Mouse (Mus musculus): ENCODE measurements around the gene Gxylt2. TPM values are rescaled to one million over a fixed set of nuclear protein-coding genes. Genes with fewer than 3 reads are reported as not detected.

Gxylt2 gene
- polyA plus RNA-seq, 1 experiment from 2014 or later, result 9.9 TPM

DNA sequence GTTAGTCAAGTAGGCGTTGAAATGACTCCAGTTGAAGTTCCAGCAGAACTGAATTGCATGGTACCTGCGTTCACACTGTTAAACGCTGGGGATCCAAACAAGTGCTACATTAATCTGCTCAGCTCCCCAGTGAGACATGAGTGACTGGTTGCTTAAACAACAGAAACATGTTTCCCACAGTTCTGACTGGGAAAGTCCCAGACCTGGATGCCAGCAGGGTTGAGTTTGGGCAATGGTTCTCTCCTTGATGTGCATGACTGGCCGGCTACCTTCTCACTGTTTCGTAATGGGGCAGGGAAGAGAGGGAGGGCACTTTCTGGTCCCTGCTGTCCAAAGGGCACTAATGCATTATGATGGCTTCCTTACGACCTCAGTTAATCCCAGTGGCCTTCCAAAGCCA lies 77.1 kb downstream of the Gxylt2 start:
- Histone ChIP-seq H3K27ac (no peak overlapping the region), H3K4me3 (replicated peaks; ENCODE audit: low read depth, low read length) (no peak overlapping the region), H3K4me2 (ENCODE audit: low read length) (no peak overlapping the region), H3K4me1 (replicated peaks; ENCODE audit: insufficient read depth, low read length) (no peaks in the 10 kb centered on the region), H3K9me3 (replicated peaks; ENCODE audit: low read length) (no peaks in the 10 kb centered on the region), H3K36me3 (ENCODE audit: insufficient read depth, low read length) (no peaks in the 10 kb centered on the region), H3K9ac (ENCODE audit: low read depth, low read length) (no peak overlapping the region), H3K27me3 (ENCODE audit: insufficient read depth, low read length) (no peaks in the 10 kb centered on the region)
- no peak for DNase-seq (ENCODE audit: low spot score)
- no peak for TF ChIP-seq CTCF (IDR thresholded peaks at IDR 0.05; ENCODE audit: low read depth)
- ATAC-seq (replicated peaks; ENCODE audit: low FRiP score, low read depth), result no peak
- WGBS, result 69% methylated on average over 6 of the region's 6 CpGs

DNA sequence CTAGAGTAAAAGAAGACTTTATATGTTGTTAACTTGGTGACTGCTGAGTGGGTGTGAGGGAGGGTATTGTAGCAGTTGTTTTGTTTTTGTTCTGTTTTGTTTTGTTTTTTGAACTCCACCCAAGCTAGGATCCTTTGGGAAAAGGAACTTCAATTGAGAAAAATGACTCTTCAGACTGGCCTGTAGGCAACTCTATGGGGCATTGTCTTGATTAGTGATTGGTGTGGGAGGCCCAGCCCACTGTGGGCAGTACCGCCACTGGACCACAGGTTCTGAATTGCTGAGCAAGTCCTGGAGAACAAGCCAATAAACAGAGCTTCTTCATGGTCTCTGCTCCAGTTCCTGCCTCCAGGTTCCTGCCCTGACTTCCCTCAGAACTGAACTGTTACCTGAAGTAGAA lies 83.2 kb downstream of the Gxylt2 start:
- Histone ChIP-seq H3K4me1 (replicated peaks; ENCODE audit: insufficient read depth, low read length) (no peaks in the 10 kb centered on the region), H3K36me3 (ENCODE audit: insufficient read depth, low read length) (no peaks in the 10 kb centered on the region), H3K27me3 (ENCODE audit: insufficient read depth, low read length) (no peaks in the 10 kb centered on the region), H3K9me3 (replicated peaks; ENCODE audit: low read length) (no peaks in the 10 kb centered on the region), H3K9ac (ENCODE audit: low read depth, low read length) (no peak overlapping the region), H3K27ac (no peak overlapping the region), H3K4me2 (ENCODE audit: low read length) (no peak overlapping the region), H3K4me3 (replicated peaks; ENCODE audit: low read depth, low read length) (no peak overlapping the region)
- WGBS, result 100% methylated on average over 1 of the region's 1 CpGs
- no peak for DNase-seq (ENCODE audit: low spot score)
- no peak for TF ChIP-seq CTCF (IDR thresholded peaks at IDR 0.05; ENCODE audit: low read depth)
- ATAC-seq (replicated peaks; ENCODE audit: low FRiP score, low read depth), result no peak

DNA sequence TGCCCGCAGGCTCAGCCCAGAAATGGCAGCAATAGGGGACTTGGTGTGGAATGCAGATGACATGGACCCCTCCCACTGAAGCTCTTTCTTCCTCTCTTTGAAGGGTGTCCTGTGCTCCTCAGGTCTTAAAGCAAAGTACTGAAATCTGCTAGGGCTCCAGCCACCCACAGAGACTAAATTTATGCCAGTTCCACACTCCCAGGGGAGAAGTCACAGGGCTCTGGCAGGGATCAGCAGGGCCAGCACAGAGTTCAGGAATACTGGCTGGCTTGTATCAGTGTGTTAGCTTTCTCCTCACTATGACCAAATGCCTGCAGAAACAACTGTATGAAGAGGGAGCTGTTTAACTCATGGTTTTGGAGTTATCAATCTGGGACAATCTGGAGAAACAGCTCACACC lies 84.6 kb downstream of the Gxylt2 start:
- ATAC-seq (replicated peaks; ENCODE audit: low FRiP score, low read depth), result no peak
- H3K36me3 ChIP-seq (ENCODE audit: insufficient read depth, low read length), result no peaks in the 10 kb centered on the region
- H3K4me3 ChIP-seq (replicated peaks; ENCODE audit: low read depth, low read length), result no peak overlapping the region
- DNase-seq (ENCODE audit: low spot score), result no peak
- 86% methylated on average over 1 of the region's 1 CpGs for WGBS
- H3K27me3 ChIP-seq (ENCODE audit: insufficient read depth, low read length), result no peaks in the 10 kb centered on the region
- no peaks in the 10 kb centered on the region for H3K4me1 ChIP-seq (replicated peaks; ENCODE audit: insufficient read depth, low read length)
- no peak overlapping the region for H3K9ac ChIP-seq (ENCODE audit: low read depth, low read length)
- TF ChIP-seq CTCF (IDR thresholded peaks at IDR 0.05; ENCODE audit: low read depth), result no peak
- H3K4me2 ChIP-seq (ENCODE audit: low read length), result no peak overlapping the region
- no peak overlapping the region for H3K27ac ChIP-seq
- H3K9me3 ChIP-seq (replicated peaks; ENCODE audit: low read length), result no peaks in the 10 kb centered on the region

DNA sequence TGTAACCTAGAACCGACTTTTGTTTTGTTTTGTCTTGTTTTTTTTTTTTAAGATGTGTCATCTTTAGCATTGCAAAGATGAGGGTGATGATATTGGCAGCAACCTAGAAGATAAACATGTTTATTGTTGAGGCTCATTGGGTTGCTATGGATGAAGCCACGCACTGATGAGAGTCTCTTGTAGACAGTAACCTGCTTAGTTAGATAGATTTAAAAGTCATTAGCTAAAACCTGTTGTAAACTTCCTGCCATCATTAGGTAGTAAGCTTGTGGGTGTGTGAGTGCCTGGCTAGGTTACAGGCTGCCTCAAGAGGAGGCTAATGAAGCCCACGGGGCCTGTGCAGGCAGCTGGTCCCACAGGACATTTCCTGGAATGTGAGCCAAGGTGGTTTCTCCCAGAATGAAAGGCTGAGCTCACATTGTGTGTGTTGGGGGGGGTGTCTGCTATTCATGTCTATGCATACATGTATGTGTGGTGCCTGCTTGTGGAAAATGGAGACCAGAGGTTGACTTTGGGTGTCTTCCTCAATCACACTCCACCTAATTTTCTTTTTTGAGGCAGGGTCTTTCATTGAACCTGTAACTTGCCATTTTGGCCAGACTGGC lies 87.6 kb downstream of the Gxylt2 start:
- Histone ChIP-seq H3K4me3 (replicated peaks; ENCODE audit: low read depth, low read length) (no peak overlapping the region), H3K4me2 (ENCODE audit: low read length) (no peak overlapping the region), H3K27ac (no peak overlapping the region), H3K9ac (ENCODE audit: low read depth, low read length) (no peak overlapping the region), H3K9me3 (replicated peaks; ENCODE audit: low read length) (no peaks in the 10 kb centered on the region), H3K36me3 (ENCODE audit: insufficient read depth, low read length) (no peaks in the 10 kb centered on the region), H3K4me1 (replicated peaks; ENCODE audit: insufficient read depth, low read length) (no peaks in the 10 kb centered on the region), H3K27me3 (ENCODE audit: insufficient read depth, low read length) (no peaks in the 10 kb centered on the region)
- 66% methylated on average over 3 of the region's 3 CpGs for WGBS
- no peak for TF ChIP-seq CTCF (IDR thresholded peaks at IDR 0.05; ENCODE audit: low read depth)
- no peak for DNase-seq (ENCODE audit: low spot score)
- no peak for ATAC-seq (replicated peaks; ENCODE audit: low FRiP score, low read depth)

DNA sequence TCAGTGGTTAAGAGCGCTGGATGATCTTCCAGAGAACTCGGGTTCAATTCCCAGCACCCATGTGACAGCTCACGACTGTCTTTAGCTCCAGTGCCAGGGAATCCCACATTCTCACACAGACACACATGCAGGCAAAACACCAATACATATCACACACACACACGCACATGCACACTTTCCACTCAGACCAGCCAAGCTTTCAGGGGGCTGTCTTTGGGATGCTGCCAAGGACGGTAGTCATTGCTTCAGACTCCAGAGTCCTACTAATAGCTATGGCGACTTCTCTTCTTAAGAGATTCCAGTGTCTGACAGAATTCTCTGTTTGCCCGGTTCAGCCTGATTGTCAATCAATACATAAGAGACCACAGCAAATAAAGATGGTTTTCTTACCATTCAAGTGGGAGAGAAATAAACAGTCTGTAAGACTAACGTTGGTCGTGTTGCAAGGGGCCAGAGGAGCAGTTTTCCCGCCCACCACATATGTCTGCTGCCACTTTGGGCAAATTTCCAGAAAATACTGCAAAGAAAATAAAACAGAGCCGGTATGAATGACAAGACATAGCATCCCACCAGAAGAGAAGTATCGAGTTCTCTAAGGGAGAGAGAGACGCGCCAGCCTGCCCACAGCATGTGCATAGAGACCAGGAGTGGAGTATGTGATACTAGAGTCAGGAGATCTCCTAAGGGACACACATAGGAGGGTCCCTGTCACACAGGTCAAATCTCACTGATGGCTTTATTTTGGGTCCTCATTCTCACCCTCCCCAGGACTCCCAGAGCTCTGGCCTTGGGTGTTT lies 88.6 kb downstream of the Gxylt2 start:
- H3K27ac ChIP-seq, result no peak overlapping the region
- ATAC-seq (replicated peaks; ENCODE audit: low FRiP score, low read depth), result no peak
- no peaks in the 10 kb centered on the region for H3K4me1 ChIP-seq (replicated peaks; ENCODE audit: insufficient read depth, low read length)
- no peak for TF ChIP-seq CTCF (IDR thresholded peaks at IDR 0.05; ENCODE audit: low read depth)
- 56% methylated on average over 14 of the region's 14 CpGs for WGBS
- H3K4me2 ChIP-seq (ENCODE audit: low read length), result no peak overlapping the region
- H3K27me3 ChIP-seq (ENCODE audit: insufficient read depth, low read length), result no peaks in the 10 kb centered on the region
- H3K9me3 ChIP-seq (replicated peaks; ENCODE audit: low read length), result no peaks in the 10 kb centered on the region
- no peak overlapping the region for H3K9ac ChIP-seq (ENCODE audit: low read depth, low read length)
- H3K36me3 ChIP-seq (ENCODE audit: insufficient read depth, low read length), result no peaks in the 10 kb centered on the region
- DNase-seq (ENCODE audit: low spot score), result no peak
- no peak overlapping the region for H3K4me3 ChIP-seq (replicated peaks; ENCODE audit: low read depth, low read length)

DNA sequence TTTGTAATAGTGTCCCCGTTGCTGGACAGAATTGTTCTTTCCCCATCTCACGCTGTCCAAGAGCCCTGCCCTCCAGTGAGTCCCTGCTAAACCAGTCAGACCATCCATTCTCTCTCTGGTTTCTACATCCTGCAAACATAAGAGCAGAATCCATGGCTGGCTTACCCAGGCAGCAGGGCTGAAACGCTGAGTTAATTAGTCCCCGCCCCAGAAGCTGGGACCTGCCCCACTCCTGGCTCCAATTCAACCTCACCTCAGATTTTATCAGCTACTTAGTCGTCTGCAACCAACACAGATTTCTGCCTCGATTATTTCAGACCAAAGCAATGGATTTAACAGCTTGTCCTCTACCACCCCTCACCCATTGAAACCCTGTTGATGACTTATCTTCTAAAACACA lies 91.3 kb downstream of the Gxylt2 start:
- H3K4me1 ChIP-seq (replicated peaks; ENCODE audit: insufficient read depth, low read length), result no peaks in the 10 kb centered on the region
- H3K27ac ChIP-seq, result no peak overlapping the region
- no peak overlapping the region for H3K9ac ChIP-seq (ENCODE audit: low read depth, low read length)
- no peaks in the 10 kb centered on the region for H3K27me3 ChIP-seq (ENCODE audit: insufficient read depth, low read length)
- TF ChIP-seq CTCF (IDR thresholded peaks at IDR 0.05; ENCODE audit: low read depth), result no peak
- H3K4me3 ChIP-seq (replicated peaks; ENCODE audit: low read depth, low read length), result no peak overlapping the region
- no peaks in the 10 kb centered on the region for H3K9me3 ChIP-seq (replicated peaks; ENCODE audit: low read length)
- 45% methylated on average over 6 of the region's 6 CpGs for WGBS
- no peaks in the 10 kb centered on the region for H3K36me3 ChIP-seq (ENCODE audit: insufficient read depth, low read length)
- no peak; the same call in 1 of the 2 replicates for ATAC-seq (replicated peaks; ENCODE audit: low FRiP score, low read depth)
- peak; percentile 33 for DNase-seq (ENCODE audit: low spot score)
- no peak overlapping the region for H3K4me2 ChIP-seq (ENCODE audit: low read length)
